Mouse (Mus musculus) testis, adult 2 months (tissue): ENCODE data around the gene Cacna1c.

Experiments
- CTCF ChIP-seq: fragments of 200-500 bp; IDR thresholded peaks from 2 replicates; pipeline ENCODE4 v1.5.1; 2012; ENCODE audit warnings: low read depth, mild to moderate bottlenecking, inconsistent platforms, low read length, moderate library complexity; ENCODE audit not compliant: control insufficient read depth, insufficient read depth, insufficient replicate concordance
- POLR2A ChIP-seq: fragments of 200-500 bp; IDR thresholded peaks from 2 replicates; pipeline ENCODE4 v1.6.1; 2012; ENCODE audit warnings: low read depth, mild to moderate bottlenecking, inconsistent platforms, low read length, moderate library complexity; ENCODE audit not compliant: control insufficient read depth

DNA sequence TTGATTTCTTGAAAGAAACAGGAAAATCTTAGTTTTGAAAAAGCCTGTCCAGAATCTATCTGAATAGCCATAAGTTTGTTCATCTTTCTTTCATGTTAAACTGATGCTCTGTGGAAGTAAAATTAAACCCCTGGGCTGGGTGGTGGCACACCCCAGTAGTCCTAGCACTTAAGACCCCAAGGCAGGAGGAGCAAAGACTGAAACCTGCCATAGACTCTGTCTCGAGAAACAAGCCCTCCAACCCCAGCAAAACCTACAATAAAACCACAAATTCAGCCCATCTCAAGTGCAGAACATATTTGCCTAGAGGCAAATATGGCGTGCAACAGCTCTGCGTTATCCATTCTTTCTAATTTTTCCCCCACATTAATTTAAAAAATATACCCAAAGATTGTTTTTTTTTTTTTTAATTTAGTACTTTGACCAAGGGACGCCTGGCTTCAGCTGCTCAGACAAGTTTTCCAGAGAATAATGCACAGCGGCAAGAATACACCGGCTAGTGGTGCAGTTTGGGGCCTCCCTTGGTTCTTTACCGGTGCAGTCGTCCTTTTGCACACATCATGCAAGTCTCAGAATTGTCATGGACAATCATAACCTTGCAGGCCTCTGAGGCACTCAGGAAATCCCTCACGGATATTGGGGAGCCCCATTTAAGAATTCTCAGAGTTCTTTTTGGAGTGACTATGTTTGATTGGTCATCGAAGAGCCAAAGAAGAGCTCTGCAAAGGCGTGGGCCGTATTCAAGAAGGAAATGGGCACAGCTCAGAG, 21.7 kb downstream of the Cacna1c start:
- TF ChIP-seq CTCF, result no peak
- no peak for TF ChIP-seq POLR2A
